Mouse (Mus musculus): ENCODE data around the gene Snph. TPM values are rescaled to one million over a fixed set of nuclear protein-coding genes. Genes with fewer than 3 reads are reported as not detected.

The Snph gene
- total and polyA plus RNA-seq, 2 experiments from 2014 or later, result 24.5 to 90.5 TPM

DNA sequence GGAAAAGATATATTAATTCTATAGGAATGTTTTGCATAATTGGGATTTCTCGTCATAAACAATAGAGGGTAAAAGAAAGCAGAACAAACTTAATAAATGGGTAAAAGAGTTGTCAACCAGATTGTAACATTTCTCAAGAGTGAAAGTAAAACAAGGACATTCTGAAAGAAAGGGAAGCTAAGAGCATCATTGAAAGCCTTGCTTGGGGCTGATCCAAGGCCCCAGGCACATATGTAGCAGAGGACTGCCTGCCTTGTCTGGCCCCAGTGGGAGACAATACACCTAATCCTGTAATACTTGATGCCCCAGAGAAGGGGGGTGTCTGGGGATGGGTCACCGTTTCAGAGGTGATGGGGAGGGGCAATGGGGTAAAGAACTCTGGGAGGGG is 3.6 kb upstream of the Snph start:
- no peak overlapping the region for H3K4me2 ChIP-seq (ENCODE audit: low read depth, low read length)
- H3K4me3 ChIP-seq (ENCODE audit: low read length), result no peak overlapping the region
- no peaks in the 10 kb centered on the region for H3K9me3 ChIP-seq (ENCODE audit: low read length)
- ATAC-seq (no peak), DNase-seq (ENCODE audit: low spot score) (no peak)
- peaks cover 4% of the 10 kb centered on the region; the same call in 1 of the 2 replicates for H3K4me1 ChIP-seq (ENCODE audit: insufficient read depth, low read length)
- H3K27ac ChIP-seq, result no peak overlapping the region
- 56% methylated on average over 2 of the region's 2 CpGs for WGBS
- no peak for TF ChIP-seq CTCF (IDR thresholded peaks at IDR 0.05; ENCODE audit: low read depth)
- H3K27me3 ChIP-seq (ENCODE audit: insufficient read depth, low read length), result no peaks in the 10 kb centered on the region
- no peak overlapping the region for H3K9ac ChIP-seq (replicated peaks; ENCODE audit: low read length)
- H3K36me3 ChIP-seq (ENCODE audit: insufficient read depth, low read length), result no peaks in the 10 kb centered on the region

GRCm38 (mm10) chr2:151635362-151636014 is 3.1 kb upstream of the Snph start:
- peak; percentile 25 for DNase-seq (ENCODE audit: low spot score)
- WGBS, result 50% methylated on average over 9 of the region's 9 CpGs
- Histone ChIP-seq H3K4me1 (ENCODE audit: insufficient read depth, low read length) (peaks cover 4% of the 10 kb centered on the region; the same call in 1 of the 2 replicates), H3K4me2 (ENCODE audit: low read depth, low read length) (peak overlapping the region; percentile 3; the same call in 1 of the 2 replicates), H3K27ac (peak overlapping the region; percentile 6; the same call in 1 of the 2 replicates), H3K4me3 (ENCODE audit: low read length) (no peak overlapping the region), H3K27me3 (ENCODE audit: insufficient read depth, low read length) (no peaks in the 10 kb centered on the region), H3K9me3 (ENCODE audit: low read length) (no peaks in the 10 kb centered on the region), H3K9ac (replicated peaks; ENCODE audit: low read length) (no peak overlapping the region), H3K36me3 (ENCODE audit: insufficient read depth, low read length) (no peaks in the 10 kb centered on the region)
- TF ChIP-seq CTCF (IDR thresholded peaks at IDR 0.05; ENCODE audit: low read depth), result no peak
- ATAC-seq, result no peak

DNA sequence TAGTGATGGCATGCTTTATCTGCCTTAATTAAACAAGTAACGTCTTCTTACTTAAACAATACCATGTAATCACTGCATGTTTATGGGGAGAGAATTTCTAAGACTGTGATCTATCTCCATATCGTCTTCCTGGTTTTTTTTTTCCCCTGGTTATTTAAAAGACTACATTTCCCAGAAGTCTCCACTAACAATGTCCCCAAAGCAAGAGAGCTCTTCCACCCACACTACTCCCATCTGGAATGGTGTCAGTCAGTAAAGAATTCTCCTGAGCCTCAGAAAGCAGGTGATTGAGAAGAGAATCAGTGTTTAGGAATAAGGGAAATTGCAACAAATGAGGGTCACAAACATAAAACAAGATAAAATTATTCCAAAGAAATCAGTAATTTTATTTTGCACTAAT is 2.5 kb upstream of the Snph start:
- Histone ChIP-seq H3K9me3 (ENCODE audit: low read length) (no peaks in the 10 kb centered on the region), H3K4me2 (ENCODE audit: low read depth, low read length) (0 out of 2 replicates have a peak overlapping the region, but pooled peaks have one; percentile 5), H3K36me3 (ENCODE audit: insufficient read depth, low read length) (no peaks in the 10 kb centered on the region), H3K27ac (no peak overlapping the region), H3K9ac (replicated peaks; ENCODE audit: low read length) (no peak overlapping the region), H3K27me3 (ENCODE audit: insufficient read depth, low read length) (no peaks in the 10 kb centered on the region), H3K4me1 (ENCODE audit: insufficient read depth, low read length) (peaks cover 4% of the 10 kb centered on the region; the same call in 1 of the 2 replicates), H3K4me3 (ENCODE audit: low read length) (no peak overlapping the region)
- DNase-seq (ENCODE audit: low spot score) (peak; percentile 42), ATAC-seq (no peak)
- TF ChIP-seq CTCF (IDR thresholded peaks at IDR 0.05; ENCODE audit: low read depth), result no peak
- 28% methylated on average over 2 of the region's 2 CpGs for WGBS

DNA sequence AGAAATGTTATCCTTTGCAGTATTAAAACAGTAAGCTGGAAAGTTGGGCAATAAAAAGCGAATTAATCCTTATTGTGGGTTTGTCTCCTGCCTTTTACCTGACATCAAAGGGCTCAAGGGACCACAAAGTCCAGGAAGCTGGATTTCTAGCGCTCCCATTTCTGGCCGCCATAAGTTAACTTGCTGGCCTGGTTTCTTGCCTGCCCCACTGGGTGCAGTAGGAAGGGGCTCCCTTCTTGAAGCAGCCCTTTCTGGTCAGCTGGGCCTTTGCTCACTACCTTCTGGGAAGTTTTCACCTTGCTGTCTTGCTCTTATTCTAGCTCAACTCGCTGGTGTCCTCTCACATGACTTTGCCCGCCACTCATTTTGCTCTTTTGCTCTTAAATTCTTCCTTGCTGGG is 589 bp upstream of the Snph start:
- no peak for TF ChIP-seq CTCF (IDR thresholded peaks at IDR 0.05; ENCODE audit: low read depth)

GRCm38 (mm10) chr2:151631406-151632158 is 811 bp downstream of the Snph start:
- Histone ChIP-seq H3K4me1 (ENCODE audit: insufficient read depth, low read length) (peaks cover 8% of the 10 kb centered on the region; the same call in 1 of the 2 replicates), H3K9ac (replicated peaks; ENCODE audit: low read length) (peak overlapping the region; percentile 83), H3K4me3 (ENCODE audit: low read length) (peak overlapping the region; percentile 76), H3K27me3 (ENCODE audit: insufficient read depth, low read length) (no peaks in the 10 kb centered on the region), H3K9me3 (ENCODE audit: low read length) (no peaks in the 10 kb centered on the region), H3K4me2 (ENCODE audit: low read depth, low read length) (peak overlapping the region; percentile 75), H3K27ac (peak overlapping the region; percentile 88), H3K36me3 (ENCODE audit: insufficient read depth, low read length) (no peaks in the 10 kb centered on the region)
- no peak for TF ChIP-seq CTCF (IDR thresholded peaks at IDR 0.05; ENCODE audit: low read depth)
- DNase-seq (ENCODE audit: low spot score), result peak; percentile 25
- peak; percentile 13 for ATAC-seq
- 3% methylated on average over 22 of the region's 22 CpGs for WGBS

More for the DNA sequence above, 589 bp upstream of the Snph start:
- H3K4me2 ChIP-seq (ENCODE audit: low read depth, low read length), result peak overlapping the region; percentile 75
- DNase-seq (ENCODE audit: low spot score) (no peak), ATAC-seq (no peak)
- H3K9ac ChIP-seq (replicated peaks; ENCODE audit: low read length), result no peak overlapping the region
- H3K4me1 ChIP-seq (ENCODE audit: insufficient read depth, low read length), result peaks cover 8% of the 10 kb centered on the region; the same call in 1 of the 2 replicates
- peak overlapping the region; percentile 76 for H3K4me3 ChIP-seq (ENCODE audit: low read length)
- 54% methylated on average over 5 of the region's 5 CpGs for WGBS
- H3K36me3 ChIP-seq (ENCODE audit: insufficient read depth, low read length), result no peaks in the 10 kb centered on the region
- no peaks in the 10 kb centered on the region for H3K9me3 ChIP-seq (ENCODE audit: low read length)
- no peaks in the 10 kb centered on the region for H3K27me3 ChIP-seq (ENCODE audit: insufficient read depth, low read length)
- H3K27ac ChIP-seq, result no peak overlapping the region

DNA sequence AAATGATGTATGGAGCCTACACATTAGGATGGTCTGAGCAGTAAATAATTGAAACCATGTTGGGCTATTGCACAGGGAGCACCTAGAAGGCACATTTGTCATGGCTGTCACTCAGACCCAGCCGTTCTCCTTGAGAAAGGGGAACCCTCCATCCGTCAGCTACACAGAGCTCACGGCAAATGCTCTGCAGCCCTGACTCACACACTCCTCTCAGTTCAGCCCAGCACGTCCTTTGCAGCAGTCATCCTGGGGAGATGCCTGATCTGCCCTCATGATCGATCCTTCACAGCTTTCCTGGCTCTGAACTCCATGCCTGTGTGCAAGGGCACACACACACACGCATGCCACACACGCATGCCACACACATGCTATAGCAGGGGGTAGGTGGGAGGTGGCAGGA is 3.1 kb downstream of the Snph start:
- Histone ChIP-seq H3K4me1 (ENCODE audit: insufficient read depth, low read length) (peaks cover 8% of the 10 kb centered on the region; the same call in 1 of the 2 replicates), H3K27ac (no peak overlapping the region), H3K4me2 (ENCODE audit: low read depth, low read length) (peak overlapping the region; percentile 29), H3K9me3 (ENCODE audit: low read length) (no peaks in the 10 kb centered on the region), H3K9ac (replicated peaks; ENCODE audit: low read length) (0 out of 2 replicates have a peak overlapping the region, but pooled peaks have one; percentile 10), H3K36me3 (ENCODE audit: insufficient read depth, low read length) (no peaks in the 10 kb centered on the region), H3K4me3 (ENCODE audit: low read length) (no peak overlapping the region), H3K27me3 (ENCODE audit: insufficient read depth, low read length) (no peaks in the 10 kb centered on the region)
- WGBS, result 49% methylated on average over 7 of the region's 7 CpGs
- DNase-seq (ENCODE audit: low spot score), result no peak
- ATAC-seq, result no peak
- no peak for TF ChIP-seq CTCF (IDR thresholded peaks at IDR 0.05; ENCODE audit: low read depth)

Data from hindbrain, postnatal 0 days (tissue).